Mouse (Mus musculus) MEL (cell line): ENCODE data around the gene Tfpt. TPM values are rescaled to one million over a fixed set of nuclear protein-coding genes. Genes with fewer than 3 reads are reported as not detected.

ENCODE experiments used
- DNase-seq: peaks from one replicate; pipeline ENCODE4 v3.0.0; 2011; ENCODE audit warnings: low read depth, low spot score
- H3K27ac ChIP-seq: 2 replicates; pipeline ENCODE4 v1.5.1; 2012; ENCODE audit warnings: low read depth, mild to moderate bottlenecking, control low read depth, low read length, moderate library complexity; ENCODE audit not compliant: control insufficient read depth
- H3K27me3 ChIP-seq, 2 experiments: fragments of 150-350 bp in 1 of 2; sonication (generic) in 1 of 2; 2 replicates each; pipeline ENCODE4 v1.6.1; 2012; ENCODE audit warnings: low read length in 2 of 2, mild to moderate bottlenecking in 2 of 2, improper control_type of control experiment in 1 of 2, moderate library complexity in 1 of 2; ENCODE audit not compliant: insufficient read depth in 2 of 2, control insufficient read depth in 1 of 2
- H3K36me3 ChIP-seq, 2 experiments: 2 replicates each; pipeline ENCODE4 v1.6.1; 2012 to 2014; ENCODE audit warnings: low read length in 2 of 2, improper control_type of control experiment in 1 of 2, inconsistent platforms in 1 of 2, mild to moderate bottlenecking in 1 of 2; ENCODE audit not compliant: insufficient read depth in 2 of 2, control insufficient read depth in 1 of 2
- H3K4me1 ChIP-seq, 2 experiments: fragments of 150-350 bp in 1 of 2; sonication (generic) in 1 of 2; 2 replicates each; pipeline ENCODE4 v1.6.1; 2012; ENCODE audit warnings: low read length in 2 of 2, improper control_type of control experiment in 1 of 2, mild to moderate bottlenecking in 1 of 2; ENCODE audit not compliant: insufficient read depth in 2 of 2, control insufficient read depth in 1 of 2
- H3K4me3 ChIP-seq, 2 experiments: fragments of 150-350 bp in 1 of 2; sonication (generic) in 1 of 2; 2 replicates each; pipeline ENCODE4 v1.5.1; 2012; ENCODE audit warnings: low read depth in 2 of 2, low read length in 2 of 2, mild to moderate bottlenecking in 2 of 2, moderate library complexity in 2 of 2, control low read depth in 1 of 2, improper control_type of control experiment in 1 of 2; ENCODE audit not compliant: control insufficient read depth in 1 of 2, insufficient read depth in 1 of 2
- H3K79me2 ChIP-seq: 2 replicates; pipeline ENCODE4 v1.6.1; 2012; ENCODE audit warnings: mild to moderate bottlenecking, low read length, moderate library complexity; ENCODE audit not compliant: control insufficient read depth, poor library complexity, insufficient read depth
- H3K9ac ChIP-seq: 2 replicates; pipeline ENCODE4 v1.6.1; 2012; ENCODE audit warnings: low read depth, mild to moderate bottlenecking, control low read depth, low read length, moderate library complexity; ENCODE audit not compliant: control insufficient read depth, poor library complexity, severe bottlenecking
- H3K9me3 ChIP-seq: fragments of 150-350 bp; sonication (generic); replicated peaks from 2 replicates; pipeline ENCODE4 v1.6.1; 2012; ENCODE audit warnings: mild to moderate bottlenecking, low read length, improper control_type of control experiment, moderate library complexity; ENCODE audit not compliant: insufficient read depth
- BHLHE40 ChIP-seq: IDR thresholded peaks from 2 replicates; pipeline ENCODE4 v1.6.1; 2012; ENCODE audit warnings: low read depth, mild to moderate bottlenecking, inconsistent platforms, low read length, improper control_type of control experiment, borderline replicate concordance
- CHD1 ChIP-seq: IDR thresholded peaks from 2 replicates; pipeline ENCODE4 v1.6.1; 2012; ENCODE audit warnings: low read depth, mild to moderate bottlenecking, inconsistent platforms, low read length, improper control_type of control experiment
- CHD2 ChIP-seq: IDR thresholded peaks from 2 replicates; pipeline ENCODE4 v1.6.1; 2011; ENCODE audit warnings: low read length, improper control_type of control experiment
- ELF1 ChIP-seq: IDR thresholded peaks from 2 replicates; pipeline ENCODE4 v1.6.1; 2014; ENCODE audit warnings: low read depth, mild to moderate bottlenecking, inconsistent platforms, low read length, improper control_type of control experiment, moderate library complexity
- EP300 ChIP-seq, 2 experiments: IDR thresholded peaks; 2 replicates each; pipeline ENCODE4 v1.6.1; 2011; ENCODE audit warnings: improper control_type of control experiment in 2 of 2, low read length in 2 of 2, low read depth in 1 of 2, mild to moderate bottlenecking in 1 of 2
- ETS1 ChIP-seq: IDR thresholded peaks from 2 replicates; pipeline ENCODE4 v1.6.1; 2012; ENCODE audit warnings: low read depth, mild to moderate bottlenecking, inconsistent platforms, low read length, improper control_type of control experiment, moderate library complexity
- JUND ChIP-seq: IDR thresholded peaks from 2 replicates; pipeline ENCODE4 v1.6.1; 2011; ENCODE audit warnings: low read depth, mild to moderate bottlenecking, improper control_type of control experiment, low read length
- MAFK ChIP-seq: IDR thresholded peaks from 2 replicates; pipeline ENCODE4 v1.6.1; 2011; ENCODE audit warnings: low read depth, mild to moderate bottlenecking, low read length, improper control_type of control experiment, borderline replicate concordance
- MXI1 ChIP-seq: IDR thresholded peaks from 2 replicates; pipeline ENCODE4 v1.6.1; 2011; ENCODE audit warnings: mild to moderate bottlenecking, low read depth, low read length, improper control_type of control experiment
- MYC ChIP-seq: IDR thresholded peaks from 2 replicates; pipeline ENCODE4 v1.6.1; 2011; ENCODE audit warnings: low read depth, mild to moderate bottlenecking, low read length, improper control_type of control experiment, moderate library complexity
- POLR2A ChIP-seq, 2 experiments: IDR thresholded peaks; 2 replicates each; pipeline ENCODE4 v1.6.1; 2011 to 2012; ENCODE audit warnings: low read length in 2 of 2, mild to moderate bottlenecking in 2 of 2, control low read depth in 1 of 2, improper control_type of control experiment in 1 of 2, low read depth in 1 of 2, moderate library complexity in 1 of 2; ENCODE audit not compliant: control insufficient read depth in 1 of 2, insufficient read depth in 1 of 2, poor library complexity in 1 of 2
- POLR2AphosphoS2 ChIP-seq: IDR thresholded peaks from 2 replicates; pipeline ENCODE4 v1.6.1; 2011; ENCODE audit warnings: low read length, improper control_type of control experiment
- RAD21 ChIP-seq: IDR thresholded peaks from 2 replicates; pipeline ENCODE4 v1.6.1; 2011; ENCODE audit warnings: mild to moderate bottlenecking, low read depth, low read length, improper control_type of control experiment
- RCOR1 ChIP-seq: IDR thresholded peaks from 2 replicates; pipeline ENCODE4 v1.6.1; 2012; ENCODE audit warnings: low read depth, mild to moderate bottlenecking, inconsistent platforms, low read length, improper control_type of control experiment
- SIN3A ChIP-seq: IDR thresholded peaks from 2 replicates; pipeline ENCODE4 v1.6.1; 2012; ENCODE audit warnings: low read length, improper control_type of control experiment, inconsistent platforms
- SMC3 ChIP-seq: IDR thresholded peaks from 2 replicates; pipeline ENCODE4 v1.6.1; 2011; ENCODE audit warnings: low read depth, low read length, improper control_type of control experiment
- USF2 ChIP-seq, 2 experiments: IDR thresholded peaks; 2 replicates each; pipeline ENCODE4 v1.6.1; 2011 to 2012; ENCODE audit warnings: improper control_type of control experiment in 2 of 2, low read length in 2 of 2, borderline replicate concordance in 1 of 2, inconsistent platforms in 1 of 2, low read depth in 1 of 2, mild to moderate bottlenecking in 1 of 2; ENCODE audit not compliant: insufficient read depth in 1 of 2
- ZC3H11A ChIP-seq: IDR thresholded peaks from 2 replicates; pipeline ENCODE4 v1.6.1; 2012; ENCODE audit warnings: low read depth, mild to moderate bottlenecking, inconsistent platforms, low read length, improper control_type of control experiment
- ZKSCAN1 ChIP-seq: IDR thresholded peaks from 2 replicates; pipeline ENCODE4 v1.6.1; 2012; ENCODE audit warnings: low read depth, mild to moderate bottlenecking, inconsistent platforms, low read length, improper control_type of control experiment, moderate library complexity
- ZMIZ1 ChIP-seq: IDR thresholded peaks from 2 replicates; pipeline ENCODE4 v1.6.1; 2012; ENCODE audit warnings: low read depth, mild to moderate bottlenecking, inconsistent platforms, low read length, improper control_type of control experiment, moderate library complexity
- polyA plus RNA-seq, 2 experiments: library from polyadenylated mRNA; stranded (reverse) in 1 of 2; unstranded in 1 of 2; fragments of >175 nt in 1 of 2; fragments of >200 nt in 1 of 2; gene quantifications; 2 replicates each; pipeline versions ENCODE4 v1.2.1 to v1.2.4; 2012; ENCODE audit warnings: low replicate concordance in 2 of 2, low read depth in 1 of 2; ENCODE audit not compliant: insufficient read length in 2 of 2, insufficient read depth in 1 of 2, missing spikeins in 1 of 2
- total RNA-seq: library from RNA; depleted of rRNA; stranded (reverse); fragments of 300-350 nt; gene quantifications from 2 replicates; pipeline ENCODE4 v1.2.3, GENCODE M21; 2012

Gene Tfpt
- total and polyA plus RNA-seq, 3 experiments, result 42.4 to 50.0 TPM; not detected in 1

GRCm38 (mm10) chr7:3643412-3643811 is 13.7 kb upstream of the Tfpt start (continued):
- peak; percentile 63 for TF ChIP-seq SIN3A

GRCm38 (mm10) chr7:3630478-3630815 is 718 bp upstream of the Tfpt start:
- H3K9me3 ChIP-seq, result no peaks in the 10 kb centered on the region

GRCm38 (mm10) chr7:3629030-3629429 is 699 bp downstream of the Tfpt start:
- H3K27me3 ChIP-seq, result no peaks in the 10 kb centered on the region
- peaks cover 0 to 9% of the 10 kb centered on the region in 2 experiments; a peak in 2 of 4 replicates for H3K4me1 ChIP-seq
- H3K36me3 ChIP-seq, result peaks cover 0 to 6% of the 10 kb centered on the region in 2 experiments; a peak in 2 of 4 replicates
- peak overlapping the region; percentile 93 for H3K9ac ChIP-seq
- H3K79me2 ChIP-seq, result peaks cover 31% of the 10 kb centered on the region
- TF ChIP-seq CHD1 (no peak), MXI1 (no peak), EP300 (IDR thresholded peaks at IDR 0.05; ENCODE audit: low read depth in 1 of 2, low read length in 2 of 2) (no peak), SMC3 (no peak), RCOR1 (no peak), MYC (no peak), POLR2A (IDR thresholded peaks at IDR 0.05; ENCODE audit: control insufficient read depth in 1 of 2, insufficient read depth in 1 of 2, low read depth in 1 of 2, low read length in 2 of 2, poor library complexity in 1 of 2) (no peak), ZMIZ1 (no peak)
- DNase-seq, result no peak
- H3K27ac ChIP-seq, result 0 out of 2 replicates have a peak overlapping the region, but pooled peaks have one; percentile 5
- peak overlapping the region; percentile 67 to 98 for H3K4me3 ChIP-seq
- H3K9me3 ChIP-seq, result no peaks in the 10 kb centered on the region

More at GRCm38 (mm10) chr7:3630478-3630815, 718 bp upstream of the Tfpt start:
- DNase-seq, result peak; percentile 59
- H3K4me1 ChIP-seq, result peaks cover 0 to 9% of the 10 kb centered on the region in 2 experiments; a peak in 2 of 4 replicates
- TF ChIP-seq POLR2A (IDR thresholded peaks at IDR 0.05; ENCODE audit: control insufficient read depth in 1 of 2, insufficient read depth in 1 of 2, low read depth in 1 of 2, low read length in 2 of 2, poor library complexity in 1 of 2) (no peak), EP300 (IDR thresholded peaks at IDR 0.05; ENCODE audit: low read depth in 1 of 2, low read length in 2 of 2) (no peak), BHLHE40 (no peak)
- H3K27me3 ChIP-seq, result no peaks in the 10 kb centered on the region
- peak overlapping the region; percentile 86 for H3K9ac ChIP-seq
- H3K79me2 ChIP-seq, result peaks cover 31% of the 10 kb centered on the region
- H3K4me3 ChIP-seq, result peak overlapping the region; percentile 65 to 98
- peak overlapping the region; percentile 60; the same call in 1 of the 2 replicates for H3K27ac ChIP-seq
- H3K36me3 ChIP-seq, result peaks cover 0 to 6% of the 10 kb centered on the region in 2 experiments; a peak in 3 of 4 replicates

- peak within 1 kb of the TSS; percentile 65 for H3K27ac ChIP-seq
- H3K4me1 ChIP-seq, result peaks cover 2 to 21% of the 10 kb centered on the region in 2 experiments
- no peaks in the 10 kb centered on the region for H3K27me3 ChIP-seq
- H3K36me3 ChIP-seq, result peaks cover 2 to 9% of the 10 kb centered on the region in 2 experiments; a peak in 3 of 4 replicates
- DNase-seq, result peak; percentile 96
- H3K9me3 ChIP-seq, result no peaks in the 10 kb centered on the region
- peak within 1 kb of the TSS; percentile 85 for H3K9ac ChIP-seq
- H3K79me2 ChIP-seq, result peaks cover 7% of the 10 kb centered on the region
- H3K4me3 ChIP-seq, result peak within 1 kb of the TSS; percentile 85
- TF ChIP-seq ZKSCAN1, result no peak
- no peak for TF ChIP-seq ZC3H11A
- no peak for TF ChIP-seq JUND
- TF ChIP-seq BHLHE40, result no peak
- TF ChIP-seq ZMIZ1, result no peak
- no peak for TF ChIP-seq USF2 (IDR thresholded peaks at IDR 0.05; ENCODE audit: borderline replicate concordance in 1 of 2, insufficient read depth in 1 of 2, low read depth in 1 of 2, low read length in 2 of 2)
- peak; percentile 76 for TF ChIP-seq POLR2AphosphoS2
- TF ChIP-seq CHD2, result peak; percentile 36; the same call in 1 of the 2 replicates
- no peak for TF ChIP-seq MAFK
- peak; percentile 75 to 88 for TF ChIP-seq POLR2A (IDR thresholded peaks at IDR 0.05; ENCODE audit: control insufficient read depth in 1 of 2, insufficient read depth in 1 of 2, low read depth in 1 of 2, low read length in 2 of 2, poor library complexity in 1 of 2)
- TF ChIP-seq RAD21, result no peak
- TF ChIP-seq CHD1, result no peak
- TF ChIP-seq ELF1, result peak; percentile 43
- peak; percentile 14; the same call in 1 of the 2 replicates for TF ChIP-seq MXI1
- TF ChIP-seq MYC, result peak; percentile 18; the same call in 1 of the 2 replicates
- TF ChIP-seq ETS1, result no peak
These were observed 12.3 kb downstream of the Tfpt start, which contains the start of gene Ndufa3 for GRCm38 (mm10) chr7:3617242-3617995. Gene Ndufa3 (plus strand): TSS chr7:3617373.
